Mouse (Mus musculus): Measurements from ENCODE around the gene F13b. TPM values are rescaled to one million over a fixed set of nuclear protein-coding genes. Genes with fewer than 3 reads are reported as not detected.

Gene F13b
- total and polyA plus RNA-seq, 3 experiments, result not detected

DNA sequence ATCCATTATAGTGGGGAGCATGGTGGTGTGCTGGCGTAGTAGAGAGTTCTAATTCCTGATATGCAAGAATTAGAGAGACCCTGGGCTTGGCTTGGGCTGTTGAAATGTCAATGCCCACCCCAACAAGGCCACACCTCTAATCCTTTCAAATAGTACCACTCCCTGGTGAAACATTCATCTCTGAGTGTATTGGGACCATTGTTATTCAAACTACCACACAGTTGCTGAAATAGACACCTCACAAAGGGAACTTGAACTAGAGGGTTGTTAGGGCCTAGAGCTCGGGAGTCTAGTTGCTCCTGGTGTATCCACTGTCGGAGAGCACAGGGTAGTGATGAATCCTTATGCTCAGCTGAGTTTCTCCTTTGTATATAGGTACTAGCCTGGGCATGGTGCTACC, 6.9 kb upstream of the F13b start:
- Histone ChIP-seq H3K27ac (ENCODE audit: insufficient read depth, low read depth) (no peak overlapping the region), H3K36me3 (replicated peaks in 1 of 2; ENCODE audit: control insufficient read depth in 1 of 2, insufficient read depth in 1 of 2, low read length in 1 of 2) (peaks cover 29 to 63% of the 10 kb centered on the region in 2 experiments)

DNA sequence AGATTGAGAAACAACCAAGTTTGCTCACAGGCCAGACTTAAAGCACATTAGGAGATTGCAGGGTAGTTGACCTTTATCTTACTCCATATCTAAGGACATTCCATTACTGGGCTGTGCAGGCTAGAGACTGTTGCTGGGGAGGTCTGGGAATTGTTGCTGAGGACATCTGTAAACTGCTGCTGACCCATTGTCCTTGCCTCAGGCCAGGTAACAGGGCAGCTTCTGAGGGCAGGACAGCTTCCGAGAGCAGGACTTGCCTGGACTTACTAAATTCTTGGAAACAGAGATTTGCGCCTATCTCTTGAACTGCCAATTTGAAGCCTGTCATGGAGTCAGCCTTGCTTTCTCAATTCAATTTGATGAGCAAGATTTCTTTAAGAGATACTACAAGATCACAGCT, 6.1 kb upstream of the F13b start:
- H3K36me3 ChIP-seq (replicated peaks in 1 of 2; ENCODE audit: control insufficient read depth in 1 of 2, insufficient read depth in 1 of 2, low read length in 1 of 2), result peaks cover 22 to 55% of the 10 kb centered on the region in 2 experiments
- H3K4me2 ChIP-seq (ENCODE audit: insufficient read depth, low read depth, poor library complexity, severe bottlenecking), result no peak overlapping the region
- H3K9ac ChIP-seq (ENCODE audit: insufficient read depth, low read depth), result no peak overlapping the region
- TF ChIP-seq ZNF384 (IDR thresholded peaks at IDR 0.05; ENCODE audit: low read depth, low read length), result no peak
- no peak for TF ChIP-seq RCOR1 (conservative IDR thresholded peaks at IDR 0.05; ENCODE audit: low read depth, low read length)
- TF ChIP-seq POLR2AphosphoS2 (IDR thresholded peaks at IDR 0.05; ENCODE audit: low read depth, low read length), result no peak
- TF ChIP-seq USF2 (conservative IDR thresholded peaks at IDR 0.05; ENCODE audit: low read depth, low read length), result no peak
- no peak for TF ChIP-seq USF1 (IDR thresholded peaks at IDR 0.05; ENCODE audit: low read depth, low read length)
- no peak for TF ChIP-seq SIN3A (IDR thresholded peaks at IDR 0.05; ENCODE audit: low read length)
- TF ChIP-seq ELF1 (IDR thresholded peaks at IDR 0.05; ENCODE audit: low read depth, low read length), result no peak
- no peak for TF ChIP-seq PAX5 (IDR thresholded peaks at IDR 0.05; ENCODE audit: low read length)
- no peak overlapping the region for H3K27ac ChIP-seq (ENCODE audit: insufficient read depth, low read depth)
- H3K79me2 ChIP-seq (replicated peaks; ENCODE audit: control insufficient read depth, extremely low read depth, insufficient read depth, poor library complexity, severe bottlenecking), result no peaks in the 10 kb centered on the region
- H3K27me3 ChIP-seq (replicated peaks), result no peaks in the 10 kb centered on the region
- no peak overlapping the region for H3K4me3 ChIP-seq (replicated peaks in 1 of 3; ENCODE audit: low read depth in 2 of 3, low read length in 2 of 3, poor library complexity in 1 of 3)
- dilution Hi-C loops (cut with MboI; ENCODE audit: extremely low pct_ligation_motif_present, extremely low pct_unique_long_range_greater_than_20kb, low sequenced_read_pairs), result no loop called here
- no peak for DNase-seq (ENCODE audit: extremely low read depth)
- H3K9me3 ChIP-seq (replicated peaks; ENCODE audit: low read length), result no peaks in the 10 kb centered on the region
- in situ Hi-C loops (cut with MboI; ENCODE audit: low pct_ligation_motif_present, low pct_unique_long_range_greater_than_20kb, low sequenced_read_pairs), result no loop called here
- H3K4me1 ChIP-seq (ENCODE audit: control insufficient read depth in 1 of 2, insufficient read depth in 2 of 2), result no peaks in the 10 kb centered on the region

More for the DNA sequence above, 6.9 kb upstream of the F13b start:
- TF ChIP-seq RCOR1 (conservative IDR thresholded peaks at IDR 0.05; ENCODE audit: low read depth, low read length) (no peak), KAT2A (IDR thresholded peaks at IDR 0.05; ENCODE audit: insufficient replicate concordance, low read length) (no peak), CHD1 (IDR thresholded peaks at IDR 0.05; ENCODE audit: low read depth, low read length) (no peak), IRF4 (IDR thresholded peaks at IDR 0.05; ENCODE audit: low read depth, low read length) (no peak), TCF12 (IDR thresholded peaks at IDR 0.05; ENCODE audit: low read depth, low read length) (no peak), JUN (IDR thresholded peaks at IDR 0.05; ENCODE audit: insufficient read depth, low read depth, low read length) (no peak), JUND (conservative IDR thresholded peaks at IDR 0.05; ENCODE audit: low read depth, low read length) (no peak), MXI1 (IDR thresholded peaks at IDR 0.05; ENCODE audit: low read depth, low read length) (no peak), PAX5 (IDR thresholded peaks at IDR 0.05; ENCODE audit: low read length) (no peak), ZMIZ1 (IDR thresholded peaks at IDR 0.05; ENCODE audit: low read depth, low read length) (no peak), SMC3 (IDR thresholded peaks at IDR 0.05; ENCODE audit: low read depth, low read length) (no peak), MYC (IDR thresholded peaks at IDR 0.05; ENCODE audit: low read depth, low read length) (no peak), ZC3H11A (IDR thresholded peaks at IDR 0.05; ENCODE audit: low read depth, low read length) (no peak), GABPA (IDR thresholded peaks at IDR 0.05; ENCODE audit: insufficient replicate concordance, low read depth, low read length) (no peak), MAX (IDR thresholded peaks at IDR 0.05; ENCODE audit: low read length) (no peak), MAZ (IDR thresholded peaks at IDR 0.05; ENCODE audit: low read depth, low read length) (no peak), BHLHE40 (IDR thresholded peaks at IDR 0.05; ENCODE audit: low read depth, low read length) (no peak), HCFC1 (IDR thresholded peaks at IDR 0.05; ENCODE audit: low read depth, low read length) (no peak), RAD21 (IDR thresholded peaks at IDR 0.05; ENCODE audit: low read depth, low read length) (no peak), CTCF (conservative IDR thresholded peaks at IDR 0.05 in 1 of 2, IDR thresholded peaks at IDR 0.05 in 1 of 2; ENCODE audit: low read depth in 2 of 2, low read length in 2 of 2) (no peak)
- H3K4me2 ChIP-seq (ENCODE audit: insufficient read depth, low read depth, poor library complexity, severe bottlenecking), result no peak overlapping the region
- H3K9me3 ChIP-seq (replicated peaks; ENCODE audit: low read length), result no peaks in the 10 kb centered on the region
- no peak for DNase-seq (ENCODE audit: extremely low read depth)
- no peaks in the 10 kb centered on the region for H3K79me2 ChIP-seq (replicated peaks; ENCODE audit: control insufficient read depth, extremely low read depth, insufficient read depth, poor library complexity, severe bottlenecking)
- no peaks in the 10 kb centered on the region for H3K4me1 ChIP-seq (ENCODE audit: control insufficient read depth in 1 of 2, insufficient read depth in 2 of 2)
- H3K27me3 ChIP-seq (replicated peaks), result no peaks in the 10 kb centered on the region
- dilution Hi-C loops (cut with MboI; ENCODE audit: extremely low pct_ligation_motif_present, extremely low pct_unique_long_range_greater_than_20kb, low sequenced_read_pairs) (no loop called here), in situ Hi-C loops (cut with MboI; ENCODE audit: low pct_ligation_motif_present, low pct_unique_long_range_greater_than_20kb, low sequenced_read_pairs) (no loop called here)
- H3K9ac ChIP-seq (ENCODE audit: insufficient read depth, low read depth), result no peak overlapping the region
- no peak overlapping the region for H3K4me3 ChIP-seq (replicated peaks in 1 of 3; ENCODE audit: low read depth in 2 of 3, low read length in 2 of 3, poor library complexity in 1 of 3)
